Mouse (Mus musculus): ENCODE data around the gene Bbox1. TPM values are rescaled to one million over a fixed set of nuclear protein-coding genes. Genes with fewer than 3 reads are reported as not detected.

Bbox1 gene
- polyA plus RNA-seq (2012; ENCODE audit: insufficient read depth, insufficient read length, low replicate concordance, missing spikeins) = not detected in 2 replicates

DNA sequence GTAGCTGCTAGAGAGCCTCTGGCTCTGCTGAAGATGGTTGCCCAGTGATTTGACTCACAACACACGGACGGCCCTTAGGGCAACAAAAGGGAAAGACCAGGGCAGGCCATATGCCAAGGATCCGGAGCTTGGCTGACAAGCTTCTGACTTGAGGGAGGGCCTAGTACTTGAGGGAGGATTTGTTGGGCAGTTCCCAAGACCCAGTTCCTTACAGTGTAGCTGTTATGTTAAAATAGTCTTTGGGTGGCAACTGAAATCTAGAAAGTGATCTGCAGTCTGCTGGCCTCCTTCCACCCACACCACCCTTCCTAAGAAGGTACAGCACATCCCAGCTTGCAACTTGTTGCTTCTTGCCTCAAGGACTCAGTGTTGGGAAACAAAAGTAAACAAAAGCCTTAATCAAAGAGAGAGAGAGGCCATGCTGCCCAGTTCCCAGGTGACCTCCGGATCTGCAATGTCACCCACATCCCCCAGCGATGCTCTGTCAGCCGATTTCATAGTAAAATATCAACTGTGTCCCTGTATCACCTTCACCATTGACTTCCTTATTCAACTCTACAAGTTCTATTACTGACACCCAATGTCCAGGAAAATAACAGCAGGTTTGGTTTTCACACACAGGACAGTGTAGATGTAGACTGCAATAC, at the start of gene Bbox1:
Bbox1 (minus strand) TSS at position 52 of the 647 bp plus-strand sequence.
- WGBS = 55% methylated on average over 6 of the region's 6 CpGs
- H3K4me3 ChIP-seq (ENCODE audit: insufficient read depth, low read depth, low read length) = no peak within 1 kb of the TSS
- TF ChIP-seq CTCF (IDR thresholded peaks at IDR 0.05; ENCODE audit: insufficient read depth, low read depth, low read length) = no peak
- no peak for TF ChIP-seq POLR2A (IDR thresholded peaks at IDR 0.05; ENCODE audit: insufficient read depth, low read depth, low read length)
- no peaks in the 10 kb centered on the region for H3K4me1 ChIP-seq (ENCODE audit: control insufficient read depth, insufficient read depth, low read length)
- H3K27ac ChIP-seq (ENCODE audit: insufficient read depth, low read depth, low read length) = no peak within 1 kb of the TSS

DNA sequence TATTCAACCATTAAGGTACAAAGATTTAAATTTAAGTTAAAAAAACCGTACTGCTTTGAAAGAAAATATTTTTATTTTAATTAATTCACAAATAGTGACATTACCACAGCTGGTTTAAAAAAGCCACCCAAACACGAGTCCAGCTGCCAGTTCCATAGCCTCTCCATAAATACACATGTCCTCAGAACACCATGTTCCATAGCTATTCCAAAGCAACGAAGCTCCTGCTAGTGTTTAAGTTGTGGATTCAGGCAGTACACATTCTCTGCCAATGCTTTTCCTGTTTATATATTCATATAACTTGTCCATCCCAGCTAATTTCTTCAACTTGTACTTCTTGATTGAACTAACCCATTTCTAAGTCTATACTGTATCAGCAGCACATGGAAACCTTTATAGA, 49.5 kb upstream of the Bbox1 start:
- 76% methylated on average over 3 of the region's 3 CpGs for WGBS

DNA sequence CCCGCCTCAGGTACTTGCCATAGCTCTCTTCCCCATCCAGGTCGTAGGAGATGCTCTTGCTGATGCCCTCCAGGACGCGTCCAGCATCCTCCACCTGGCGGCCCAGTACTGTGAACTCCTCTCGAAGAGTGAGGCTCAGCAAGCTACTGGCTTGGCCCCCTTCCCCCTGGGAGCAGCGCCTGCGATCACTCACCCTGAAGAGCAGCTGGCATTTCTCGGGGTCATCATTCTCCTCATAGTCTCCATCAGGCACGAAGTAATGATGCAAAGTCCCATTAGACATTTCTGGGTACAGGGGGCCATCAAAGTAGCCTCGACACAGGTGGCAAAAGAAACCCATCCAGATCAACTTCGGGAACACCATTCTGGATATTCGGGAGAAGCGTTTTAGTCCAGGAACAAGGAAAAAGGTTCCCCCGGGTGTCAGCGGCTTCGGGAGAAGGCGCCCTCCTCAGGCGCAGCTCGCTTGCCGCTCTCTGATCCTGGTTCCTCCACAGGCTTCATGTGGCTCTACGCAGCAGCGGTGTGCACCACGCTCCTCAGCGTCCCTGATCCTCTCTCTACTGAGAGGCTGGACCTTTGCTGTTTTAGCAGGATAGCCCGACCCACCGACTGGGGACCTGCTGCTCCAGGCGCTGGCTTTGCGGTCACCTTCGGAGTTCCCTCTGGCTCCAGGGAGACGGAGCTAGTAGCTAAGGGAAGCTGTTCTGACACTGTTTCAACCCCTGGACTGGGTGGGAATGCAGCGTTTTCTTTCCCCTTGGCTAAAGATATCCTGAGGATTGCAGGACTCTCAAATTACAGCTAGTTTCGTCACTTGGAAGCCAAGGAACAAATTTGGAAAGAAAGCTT, 48.3 kb upstream of the Bbox1 start, which contains the start of gene Fibin:
Fibin (minus strand) TSS at position 752 of the 852 bp plus-strand sequence.
- Histone ChIP-seq H3K4me3 (ENCODE audit: insufficient read depth, low read depth, low read length) (peak within 1 kb of the TSS; percentile 65), H3K27ac (ENCODE audit: insufficient read depth, low read depth, low read length) (no peak within 1 kb of the TSS), H3K4me1 (ENCODE audit: control insufficient read depth, insufficient read depth, low read length) (peaks cover 10% of the 10 kb centered on the region)
- WGBS = 2% methylated on average over 33 of the region's 33 CpGs
- TF ChIP-seq CTCF (IDR thresholded peaks at IDR 0.05; ENCODE audit: insufficient read depth, low read depth, low read length) = no peak
- TF ChIP-seq POLR2A (IDR thresholded peaks at IDR 0.05; ENCODE audit: insufficient read depth, low read depth, low read length) = no peak

More for the DNA sequence above, 49.5 kb upstream of the Bbox1 start:
- no peak for TF ChIP-seq CTCF (IDR thresholded peaks at IDR 0.05; ENCODE audit: insufficient read depth, low read depth, low read length)
- TF ChIP-seq POLR2A (IDR thresholded peaks at IDR 0.05; ENCODE audit: insufficient read depth, low read depth, low read length) = no peak
- Histone ChIP-seq H3K4me3 (ENCODE audit: insufficient read depth, low read depth, low read length) (no peak overlapping the region), H3K4me1 (ENCODE audit: control insufficient read depth, insufficient read depth, low read length) (peaks cover 10% of the 10 kb centered on the region), H3K27ac (ENCODE audit: insufficient read depth, low read depth, low read length) (no peak overlapping the region)

DNA sequence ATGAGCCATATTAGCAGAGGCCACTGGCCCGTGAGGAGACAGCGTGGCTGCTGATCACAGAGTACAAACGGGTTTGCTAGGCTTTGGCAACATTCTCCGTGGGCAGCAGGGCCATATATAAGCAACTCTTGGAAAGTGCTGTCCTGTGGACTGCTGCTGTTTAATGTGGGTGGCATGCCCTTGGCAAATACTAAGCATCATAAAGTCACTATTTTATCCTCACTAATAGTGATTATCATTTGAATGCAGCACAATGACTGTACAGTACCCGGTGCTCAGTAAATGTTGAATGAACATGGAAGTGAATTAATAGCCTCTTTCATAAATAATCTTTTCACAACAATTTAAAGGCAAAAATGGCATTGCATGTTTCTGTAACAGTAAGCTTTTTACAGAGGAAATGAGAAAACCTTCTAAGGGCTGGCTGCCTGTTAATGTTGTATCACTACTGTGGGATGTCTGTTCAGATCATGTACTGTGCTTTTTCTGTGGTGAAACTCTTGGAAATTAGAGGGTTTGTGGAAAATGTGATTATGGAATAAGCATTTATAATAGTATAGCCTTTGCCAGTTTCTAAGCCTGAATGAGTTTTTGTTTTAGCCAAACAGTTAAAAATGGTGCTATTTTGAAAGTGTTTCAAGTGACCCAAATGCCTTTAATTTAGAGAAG, 39.1 kb upstream of the Bbox1 start:
- no peak for TF ChIP-seq POLR2A (IDR thresholded peaks at IDR 0.05; ENCODE audit: insufficient read depth, low read depth, low read length)
- H3K4me3 ChIP-seq (ENCODE audit: insufficient read depth, low read depth, low read length) = no peak overlapping the region
- no peak overlapping the region for H3K27ac ChIP-seq (ENCODE audit: insufficient read depth, low read depth, low read length)
- no peaks in the 10 kb centered on the region for H3K4me1 ChIP-seq (ENCODE audit: control insufficient read depth, insufficient read depth, low read length)
- whole genome bisulfite sequencing = 67% methylated on average over 5 of the region's 5 CpGs

DNA sequence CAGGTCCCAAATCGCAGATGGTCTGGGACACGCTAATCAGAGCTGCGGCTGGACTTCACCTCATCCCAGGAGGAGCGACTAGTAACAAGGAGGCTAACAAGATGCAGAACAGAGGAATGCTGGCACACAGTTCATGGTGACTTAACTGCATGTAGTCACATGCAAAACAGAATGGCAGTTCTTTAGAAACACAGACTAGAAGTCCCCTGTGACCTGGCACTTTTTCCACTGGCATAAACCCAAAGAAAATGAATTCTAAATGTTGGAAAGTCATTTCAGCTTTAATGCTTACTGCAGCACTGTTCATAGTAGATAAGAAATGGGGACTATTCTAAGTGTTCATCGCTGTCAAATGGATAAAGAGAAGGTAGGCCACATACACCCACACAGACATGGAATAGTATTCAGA, 37.5 kb upstream of the Bbox1 start:
- 46% methylated on average over 5 of the region's 5 CpGs for WGBS

DNA sequence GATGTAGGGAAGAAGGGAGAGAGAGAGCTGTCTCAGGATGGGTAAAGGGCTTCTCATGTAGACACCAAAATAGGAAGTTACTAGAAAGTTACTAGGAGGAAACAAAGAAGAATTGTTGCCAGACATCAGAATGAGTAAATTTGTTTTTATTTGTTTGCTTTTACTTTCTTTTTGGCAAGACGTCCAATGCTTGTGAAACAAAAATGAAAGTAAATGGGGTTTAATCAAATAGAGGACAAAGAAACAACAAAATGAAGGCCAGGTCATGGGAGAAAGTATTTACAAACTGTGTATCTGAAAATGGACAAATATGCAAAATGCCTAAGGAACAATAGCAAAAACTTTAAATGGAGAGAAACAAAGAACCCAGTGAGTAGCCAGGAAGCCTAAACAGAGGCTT, 37.0 kb upstream of the Bbox1 start:
- Histone ChIP-seq H3K27ac (ENCODE audit: insufficient read depth, low read depth, low read length) (no peak overlapping the region), H3K4me3 (ENCODE audit: insufficient read depth, low read depth, low read length) (no peak overlapping the region), H3K4me1 (ENCODE audit: control insufficient read depth, insufficient read depth, low read length) (no peaks in the 10 kb centered on the region)
- WGBS = 47% methylated on average over 1 of the region's 1 CpGs
- TF ChIP-seq CTCF (IDR thresholded peaks at IDR 0.05; ENCODE audit: insufficient read depth, low read depth, low read length) (no peak), POLR2A (IDR thresholded peaks at IDR 0.05; ENCODE audit: insufficient read depth, low read depth, low read length) (no peak)

More for the DNA sequence above, 37.5 kb upstream of the Bbox1 start:
- TF ChIP-seq CTCF (IDR thresholded peaks at IDR 0.05; ENCODE audit: insufficient read depth, low read depth, low read length) = no peak
- TF ChIP-seq POLR2A (IDR thresholded peaks at IDR 0.05; ENCODE audit: insufficient read depth, low read depth, low read length) = no peak
- H3K4me3 ChIP-seq (ENCODE audit: insufficient read depth, low read depth, low read length) = no peak overlapping the region
- no peaks in the 10 kb centered on the region for H3K4me1 ChIP-seq (ENCODE audit: control insufficient read depth, insufficient read depth, low read length)
- H3K27ac ChIP-seq (ENCODE audit: insufficient read depth, low read depth, low read length) = no peak overlapping the region

DNA sequence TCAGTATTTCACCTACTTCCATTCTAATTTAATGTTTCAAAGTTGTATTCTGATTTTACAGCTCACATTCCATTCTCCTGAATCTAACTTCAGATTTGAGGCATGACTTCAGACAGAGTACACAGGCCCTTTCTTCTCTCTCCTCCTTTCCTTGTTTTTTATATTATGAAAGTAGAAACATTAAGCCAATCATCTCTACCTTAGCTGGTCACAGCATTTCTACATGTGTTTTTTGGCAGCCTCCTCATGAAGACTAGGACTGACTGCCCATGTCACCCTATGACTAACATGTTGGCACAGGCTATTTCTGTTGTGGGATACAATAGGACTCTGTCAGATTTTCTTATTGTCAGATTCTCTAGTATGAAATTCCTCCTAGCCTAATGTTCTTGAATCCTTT, 14.6 kb upstream of the Bbox1 start:
- no peaks in the 10 kb centered on the region for H3K4me1 ChIP-seq (ENCODE audit: control insufficient read depth, insufficient read depth, low read length)
- H3K27ac ChIP-seq (ENCODE audit: insufficient read depth, low read depth, low read length) = no peak overlapping the region
- no peak overlapping the region for H3K4me3 ChIP-seq (ENCODE audit: insufficient read depth, low read depth, low read length)
- no peak for TF ChIP-seq POLR2A (IDR thresholded peaks at IDR 0.05; ENCODE audit: insufficient read depth, low read depth, low read length)
- TF ChIP-seq CTCF (IDR thresholded peaks at IDR 0.05; ENCODE audit: insufficient read depth, low read depth, low read length) = no peak

DNA sequence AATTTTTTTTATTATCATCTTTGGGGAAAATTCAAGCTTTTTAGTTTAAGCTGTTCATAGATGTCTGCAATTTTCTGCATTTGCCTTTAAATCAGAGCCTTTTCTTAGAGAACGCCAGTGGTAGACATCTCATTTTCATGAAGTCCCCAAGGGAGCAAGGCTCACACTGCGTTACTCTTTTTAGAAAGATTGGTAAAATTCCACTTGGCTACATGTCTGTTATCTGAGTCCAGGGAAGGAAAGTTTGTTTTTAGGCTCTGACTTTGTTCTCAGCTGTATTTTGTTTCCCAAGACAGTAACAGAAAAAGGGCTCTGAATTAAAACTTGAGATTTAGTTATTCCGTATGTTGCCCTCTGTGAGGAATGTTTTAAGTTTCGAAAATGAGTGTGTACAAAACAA, 5.6 kb upstream of the Bbox1 start:
- TF ChIP-seq POLR2A (IDR thresholded peaks at IDR 0.05; ENCODE audit: insufficient read depth, low read depth, low read length) (no peak), CTCF (IDR thresholded peaks at IDR 0.05; ENCODE audit: insufficient read depth, low read depth, low read length) (no peak)
- no peaks in the 10 kb centered on the region for H3K4me1 ChIP-seq (ENCODE audit: control insufficient read depth, insufficient read depth, low read length)
- no peak overlapping the region for H3K27ac ChIP-seq (ENCODE audit: insufficient read depth, low read depth, low read length)
- 61% methylated on average over 4 of the region's 4 CpGs for whole genome bisulfite sequencing
- H3K4me3 ChIP-seq (ENCODE audit: insufficient read depth, low read depth, low read length) = no peak overlapping the region

DNA sequence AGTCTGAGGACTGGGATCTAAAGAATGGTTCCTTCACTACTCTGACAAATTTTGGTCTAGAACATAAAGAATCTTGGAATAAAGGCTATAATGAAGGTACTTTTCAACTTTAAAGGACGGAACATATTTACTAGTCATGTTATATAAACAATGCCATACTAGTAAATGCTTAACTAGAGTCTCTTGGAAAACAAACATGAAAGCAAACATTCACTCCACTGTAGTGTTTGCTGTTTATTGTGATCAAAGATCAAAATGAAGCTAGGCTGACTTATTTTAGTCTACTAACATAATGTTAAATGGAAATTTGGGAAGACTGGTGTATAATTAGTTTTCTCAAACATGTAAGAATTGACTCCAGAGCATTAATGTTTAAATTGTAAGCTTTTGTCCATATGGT, 4.9 kb upstream of the Bbox1 start:
- Histone ChIP-seq H3K27ac (ENCODE audit: insufficient read depth, low read depth, low read length) (no peak overlapping the region), H3K4me1 (ENCODE audit: control insufficient read depth, insufficient read depth, low read length) (no peaks in the 10 kb centered on the region), H3K4me3 (ENCODE audit: insufficient read depth, low read depth, low read length) (no peak overlapping the region)
- WGBS = 88% methylated on average over 1 of the region's 1 CpGs
- TF ChIP-seq POLR2A (IDR thresholded peaks at IDR 0.05; ENCODE audit: insufficient read depth, low read depth, low read length) = no peak
- no peak for TF ChIP-seq CTCF (IDR thresholded peaks at IDR 0.05; ENCODE audit: insufficient read depth, low read depth, low read length)

Measured in olfactory bulb, adult 2 months (tissue).